Mouse (Mus musculus): ENCODE measurements around the gene Mgp. TPM values are rescaled to one million over a fixed set of nuclear protein-coding genes. Genes with fewer than 3 reads are reported as not detected.

The Mgp gene
- not detected for polyA plus RNA-seq (2017; shearing (Covaris generic))

GRCm38 (mm10) chr6:136875670-136876069, at the start of gene Mgp:
Gene Mgp, minus strand, starts transcription at chr6:136875823.
- ATAC-seq: no peak

- no peak for ATAC-seq
Observed at GRCm38 (mm10) chr6:136925049-136925448, 49.4 kb upstream of the Mgp start.

GRCm38 (mm10) chr6:136923532-136923931, 47.9 kb upstream of the Mgp start, which contains the start of gene Pde6h:
Gene Pde6h, plus strand, starts transcription at chr6:136923832.
- no peak for ATAC-seq

GRCm38 (mm10) chr6:136922871-136923270, 47.2 kb upstream of the Mgp start:
- ATAC-seq: no peak

- no peak for ATAC-seq
Observed at GRCm38 (mm10) chr6:136922080-136922479, 46.5 kb upstream of the Mgp start, which contains the start of gene Erp27. Gene Erp27, minus strand, starts transcription at chr6:136922180.

- ATAC-seq: no peak
Observed at GRCm38 (mm10) chr6:136921601-136922000, 46.0 kb upstream of the Mgp start.

GRCm38 (mm10) chr6:136920320-136921257, 45.0 kb upstream of the Mgp start:
- peak; percentile 43 for ATAC-seq

- no peak for ATAC-seq
Observed at GRCm38 (mm10) chr6:136917885-136918284, 42.3 kb upstream of the Mgp start.

GRCm38 (mm10) chr6:136915721-136916395, 40.2 kb upstream of the Mgp start:
- no peak for ATAC-seq

- no peak for ATAC-seq
Observed at GRCm38 (mm10) chr6:136914234-136914633, 38.6 kb upstream of the Mgp start.

- no peak for ATAC-seq
Observed at GRCm38 (mm10) chr6:136913384-136914126, 37.9 kb upstream of the Mgp start.

- ATAC-seq: no peak
Observed at GRCm38 (mm10) chr6:136912751-136913265, 37.2 kb upstream of the Mgp start.

- ATAC-seq: no peak
Observed at GRCm38 (mm10) chr6:136910247-136910890, 34.7 kb upstream of the Mgp start.

- ATAC-seq: no peak
Observed at GRCm38 (mm10) chr6:136906937-136907293, 31.3 kb upstream of the Mgp start.

- no peak for ATAC-seq
Observed at GRCm38 (mm10) chr6:136906283-136906936, 30.8 kb upstream of the Mgp start.

- ATAC-seq: no peak
Observed at GRCm38 (mm10) chr6:136903885-136904470, 28.4 kb upstream of the Mgp start.

- peak; percentile 23 for ATAC-seq
Observed at GRCm38 (mm10) chr6:136902527-136902926, 26.9 kb upstream of the Mgp start.

GRCm38 (mm10) chr6:136901010-136901409, 25.4 kb upstream of the Mgp start:
- no peak for ATAC-seq

GRCm38 (mm10) chr6:136900369-136901009, 24.9 kb upstream of the Mgp start:
- ATAC-seq: peak; percentile 24

GRCm38 (mm10) chr6:136898954-136899353, 23.3 kb upstream of the Mgp start:
- peak; percentile 81 for ATAC-seq

- ATAC-seq: no peak
Observed at GRCm38 (mm10) chr6:136898222-136898621, 22.6 kb upstream of the Mgp start.
